Mouse (Mus musculus): Measurements from ENCODE around the gene Lime1.

The Lime1 gene

GRCm38 (mm10) chr2:181379778-181380177 is at the start of gene Lime1:
Lime1 (plus strand) TSS chr2:181380078.
- DNase-seq (ENCODE audit: extremely low read depth, low read depth, low spot score) = no peak

GRCm38 (mm10) chr2:181332542-181332941 is 47.3 kb upstream of the Lime1 start:
- no peak for DNase-seq (ENCODE audit: extremely low read depth, low read depth, low spot score)

- no peak for DNase-seq (ENCODE audit: extremely low read depth, low read depth, low spot score)
Observed at GRCm38 (mm10) chr2:181334023-181334422, 45.9 kb upstream of the Lime1 start.

GRCm38 (mm10) chr2:181340426-181340825 is 39.5 kb upstream of the Lime1 start:
- no peak for DNase-seq (ENCODE audit: extremely low read depth, low read depth, low spot score)

- DNase-seq (ENCODE audit: extremely low read depth, low read depth, low spot score) = no peak
Observed at GRCm38 (mm10) chr2:181342766-181343165, 37.1 kb upstream of the Lime1 start.

GRCm38 (mm10) chr2:181356780-181357179 is 23.1 kb upstream of the Lime1 start:
- no peak for DNase-seq (ENCODE audit: extremely low read depth, low read depth, low spot score)

GRCm38 (mm10) chr2:181363946-181364345 is 15.9 kb upstream of the Lime1 start:
- DNase-seq (ENCODE audit: extremely low read depth, low read depth, low spot score) = no peak

GRCm38 (mm10) chr2:181364487-181364859 is 15.4 kb upstream of the Lime1 start:
- no peak for DNase-seq (ENCODE audit: extremely low read depth, low read depth, low spot score)

- DNase-seq (ENCODE audit: extremely low read depth, low read depth, low spot score) = no peak
Observed at GRCm38 (mm10) chr2:181364860-181365596, 14.8 kb upstream of the Lime1 start, which contains the start of the genes Zgpat and Arfrp1. Zgpat (plus strand) TSS chr2:181364928. Arfrp1 (minus strand) TSS chr2:181365404.

GRCm38 (mm10) chr2:181365655-181366075 is 14.2 kb upstream of the Lime1 start:
- DNase-seq (ENCODE audit: extremely low read depth, low read depth, low spot score) = no peak

GRCm38 (mm10) chr2:181370001-181370400 is 9.9 kb upstream of the Lime1 start:
- DNase-seq (ENCODE audit: extremely low read depth, low read depth, low spot score) = no peak

- DNase-seq (ENCODE audit: extremely low read depth, low read depth, low spot score) = no peak
Observed at GRCm38 (mm10) chr2:181375787-181376186, 4.1 kb upstream of the Lime1 start.

- DNase-seq (ENCODE audit: extremely low read depth, low read depth, low spot score) = no peak
Observed at GRCm38 (mm10) chr2:181377230-181377629, 2.6 kb upstream of the Lime1 start.

GRCm38 (mm10) chr2:181378701-181379100 is 1.2 kb upstream of the Lime1 start:
- no peak for DNase-seq (ENCODE audit: extremely low read depth, low read depth, low spot score)

GRCm38 (mm10) chr2:181380251-181380650 is 373 bp downstream of the Lime1 start:
- no peak for DNase-seq (ENCODE audit: extremely low read depth, low read depth, low spot score)

- no peak for DNase-seq (ENCODE audit: extremely low read depth, low read depth, low spot score)
Observed at GRCm38 (mm10) chr2:181381107-181381506, 1.2 kb downstream of the Lime1 start.

- DNase-seq (ENCODE audit: extremely low read depth, low read depth, low spot score) = no peak
Observed at GRCm38 (mm10) chr2:181381631-181382306, 1.9 kb downstream of the Lime1 start.

GRCm38 (mm10) chr2:181384463-181384862 is 4.6 kb downstream of the Lime1 start:
- no peak for DNase-seq (ENCODE audit: extremely low read depth, low read depth, low spot score)

- no peak for DNase-seq (ENCODE audit: extremely low read depth, low read depth, low spot score)
Observed at GRCm38 (mm10) chr2:181384919-181385391, 5.1 kb downstream of the Lime1 start.

- DNase-seq (ENCODE audit: extremely low read depth, low read depth, low spot score) = no peak
Observed at GRCm38 (mm10) chr2:181385885-181386284, 6.0 kb downstream of the Lime1 start.

GRCm38 (mm10) chr2:181386663-181387210 is 6.9 kb downstream of the Lime1 start:
- DNase-seq (ENCODE audit: extremely low read depth, low read depth, low spot score) = no peak

Measured in fat pad, adult 2 months (tissue).